Mouse (Mus musculus) bone marrow macrophage, adult 2 months (primary cell): ENCODE results near the gene Rps19.

ENCODE experiments used
- CTCF ChIP-seq: IDR thresholded peaks from 2 replicates; pipeline ENCODE4 v1.5.1; 2012; ENCODE audit warnings: low read depth, mild to moderate bottlenecking, low read length, moderate library complexity
- POLR2A ChIP-seq: IDR thresholded peaks from 2 replicates; pipeline ENCODE4 v1.6.1; 2012; ENCODE audit warnings: mild to moderate bottlenecking, low read depth, low read length, borderline replicate concordance

- TF ChIP-seq POLR2A (no peak), CTCF (no peak)
These were observed 43.2 kb upstream of the Rps19 start for GRCm38 (mm10) chr7:24841009-24841408.
